Mouse (Mus musculus): ENCODE measurements around the gene Gm28308. TPM values are rescaled to one million over a fixed set of nuclear protein-coding genes. Genes with fewer than 3 reads are reported as not detected.

Gm28308 gene
- polyA plus RNA-seq, 1 experiment from 2014 or later = not detected

MicroRNA genes within 50 kb of the gene (microRNA counts, 519-probe panel; counts per million panel counts)
- microRNA mmu-miR-196b = 1,644 counts per million, percentile 18 among the panel's probes with 10 or more counts

Small RNAs within 50 kb of the gene (microRNA-seq; reads per million reads assigned to microRNA genes)
- gene Mir196b (ENCODE audit: borderline number of aligned reads) = 66.7 reads per million, percentile 49 among the genes with 10 or more reads in this experiment

Other genes starting within 250 kb of the Gm28308 start
- 11.7 and 14.3 TPM in 2 replicates for gene Skap2, start 200.8 kb downstream of the Gm28308 start, polyA plus RNA-seq (2015; fragmentation: Nextera tagmentation; extraction: Ambion mirVana)
- 0.39 and 0.52 TPM in 2 replicates for gene Hoxa1, start 55.0 kb downstream of the Gm28308 start, polyA plus RNA-seq (2015; fragmentation: Nextera tagmentation; extraction: Ambion mirVana)
- gene Hoxa2, start 48.5 kb downstream of the Gm28308 start, polyA plus RNA-seq (2015; fragmentation: Nextera tagmentation; extraction: Ambion mirVana) = 0.32 and 0.45 TPM in 2 replicates
- gene 5730596B20Rik, start 35.8 kb downstream of the Gm28308 start, polyA plus RNA-seq (2015; fragmentation: Nextera tagmentation; extraction: Ambion mirVana) = not detected in 2 replicates
- 0.17 and 0.29 TPM in 2 replicates for gene Hoxa4, start 21.6 kb downstream of the Gm28308 start, polyA plus RNA-seq (2015; fragmentation: Nextera tagmentation; extraction: Ambion mirVana)
- gene Hoxa5, start 8.8 kb downstream of the Gm28308 start, polyA plus RNA-seq (2015; fragmentation: Nextera tagmentation; extraction: Ambion mirVana) = 0.17 and 0.39 TPM in 2 replicates
- not detected in 2 replicates for gene Hoxa6, start 4.6 kb downstream of the Gm28308 start, polyA plus RNA-seq (2015; fragmentation: Nextera tagmentation; extraction: Ambion mirVana)
- gene Hoxa3, start within 50 bp of the Gm28308 start, polyA plus RNA-seq (2015; fragmentation: Nextera tagmentation; extraction: Ambion mirVana) = 0.11 and 0.13 TPM in 2 replicates
- not detected in 2 replicates for gene Hoxa7, start 8.5 kb upstream of the Gm28308 start, polyA plus RNA-seq (2015; fragmentation: Nextera tagmentation; extraction: Ambion mirVana)
- 0.13 TPM in 1 of 2 replicates, not detected in the other for gene Hoxa9, start 17.8 kb upstream of the Gm28308 start, polyA plus RNA-seq (2015; fragmentation: Nextera tagmentation; extraction: Ambion mirVana)
- not detected in 2 replicates for gene Hoxa10, start 27.5 kb upstream of the Gm28308 start, polyA plus RNA-seq (2015; fragmentation: Nextera tagmentation; extraction: Ambion mirVana)
- gene Hoxa11, start 32.5 kb upstream of the Gm28308 start, polyA plus RNA-seq (2015; fragmentation: Nextera tagmentation; extraction: Ambion mirVana) = not detected in 2 replicates
- gene Hoxa13, start 47.5 kb upstream of the Gm28308 start, polyA plus RNA-seq (2015; fragmentation: Nextera tagmentation; extraction: Ambion mirVana) = 0.08 TPM in 1 of 2 replicates, not detected in the other
- gene Evx1, start 100.2 kb upstream of the Gm28308 start, polyA plus RNA-seq (2015; fragmentation: Nextera tagmentation; extraction: Ambion mirVana) = not detected in 2 replicates